Mouse (Mus musculus) urinary bladder, adult 18-20 months (tissue): ENCODE results near the gene Adgre4.
A peak's percentile ranks its signal among the peaks of the same experiment; 100 is the strongest.

Experiments
- DNase-seq, 2 experiments: peaks; one replicate each; pipeline ENCODE4 v3.0.0; 2022; ENCODE audit warnings: low spot score in 2 of 2, mixed read lengths in 2 of 2

The Adgre4 gene

DNA sequence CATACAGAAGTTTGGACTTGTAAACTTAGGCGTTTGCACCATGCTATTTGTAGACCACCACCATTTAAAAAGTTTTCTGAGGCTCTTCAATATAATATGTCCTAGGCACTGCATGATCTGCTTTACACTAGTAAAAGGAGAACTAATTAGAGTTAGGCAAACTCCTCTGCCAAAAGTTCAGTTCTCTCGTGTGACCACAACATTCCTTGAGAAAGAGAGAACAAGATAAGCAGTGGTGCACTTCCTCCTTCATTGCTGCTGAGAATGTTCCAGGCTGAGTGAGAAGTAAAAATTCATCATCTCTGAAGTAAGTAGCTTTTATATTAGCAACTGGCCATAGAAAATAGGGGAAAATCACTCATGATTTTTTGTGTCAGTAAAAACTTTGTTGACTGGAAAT is at the start of gene Adgre4:
TSS of gene Adgre4 (plus strand) at position 199 of the 400 bp plus-strand sequence.
- DNase-seq, result no peak

DNA sequence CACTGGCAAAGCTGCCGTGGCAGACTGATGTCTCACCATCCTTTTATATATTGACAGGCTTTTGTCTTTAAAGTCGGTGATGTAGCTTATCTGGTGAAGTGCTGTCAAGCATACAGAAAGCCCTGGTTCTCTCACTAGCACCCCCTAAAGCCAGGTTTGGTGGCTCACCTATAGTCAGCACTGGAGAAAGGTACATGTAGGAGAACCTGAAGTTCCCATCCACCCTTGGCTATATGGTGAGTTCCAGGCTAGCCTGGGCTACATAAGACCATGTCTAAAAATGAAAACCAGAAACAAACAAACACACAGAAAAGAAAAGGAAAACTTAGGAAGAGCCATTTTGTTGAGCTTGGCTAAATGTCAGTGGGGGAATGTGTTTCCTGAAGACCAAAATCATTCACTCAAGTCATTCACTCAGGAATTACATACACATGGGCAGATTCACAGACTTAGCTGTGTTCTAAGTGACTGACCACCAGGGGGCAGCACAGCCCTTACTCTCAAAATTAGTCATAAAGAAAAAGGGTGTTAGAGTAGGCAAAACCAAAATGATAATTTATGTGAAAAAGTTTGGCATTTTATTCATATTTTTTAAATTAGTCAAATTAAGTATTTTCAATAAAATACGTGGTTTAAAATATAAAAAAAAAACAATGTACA is 47.5 kb upstream of the Adgre4 start:
- peak; percentile 45 to 55 for DNase-seq

DNA sequence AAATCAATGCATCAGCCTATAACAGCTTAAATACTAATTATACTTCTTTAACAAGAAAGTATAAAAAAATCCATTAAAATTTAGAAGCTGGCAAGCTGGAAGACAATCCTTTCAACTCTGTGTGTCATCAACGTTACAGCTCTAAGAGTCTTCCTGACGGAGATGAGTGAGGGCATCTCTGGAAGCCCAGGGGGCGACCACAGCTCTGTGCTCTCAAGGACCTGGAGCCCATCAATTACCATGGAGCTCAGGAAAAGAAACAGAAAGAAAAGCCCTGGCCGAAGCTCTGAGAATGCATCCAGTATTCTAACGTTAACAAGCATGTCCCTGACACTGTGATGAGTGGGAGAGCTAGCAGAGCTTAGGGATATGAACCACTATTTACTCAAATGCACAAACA is 46.9 kb upstream of the Adgre4 start:
- DNase-seq, result no peak

DNA sequence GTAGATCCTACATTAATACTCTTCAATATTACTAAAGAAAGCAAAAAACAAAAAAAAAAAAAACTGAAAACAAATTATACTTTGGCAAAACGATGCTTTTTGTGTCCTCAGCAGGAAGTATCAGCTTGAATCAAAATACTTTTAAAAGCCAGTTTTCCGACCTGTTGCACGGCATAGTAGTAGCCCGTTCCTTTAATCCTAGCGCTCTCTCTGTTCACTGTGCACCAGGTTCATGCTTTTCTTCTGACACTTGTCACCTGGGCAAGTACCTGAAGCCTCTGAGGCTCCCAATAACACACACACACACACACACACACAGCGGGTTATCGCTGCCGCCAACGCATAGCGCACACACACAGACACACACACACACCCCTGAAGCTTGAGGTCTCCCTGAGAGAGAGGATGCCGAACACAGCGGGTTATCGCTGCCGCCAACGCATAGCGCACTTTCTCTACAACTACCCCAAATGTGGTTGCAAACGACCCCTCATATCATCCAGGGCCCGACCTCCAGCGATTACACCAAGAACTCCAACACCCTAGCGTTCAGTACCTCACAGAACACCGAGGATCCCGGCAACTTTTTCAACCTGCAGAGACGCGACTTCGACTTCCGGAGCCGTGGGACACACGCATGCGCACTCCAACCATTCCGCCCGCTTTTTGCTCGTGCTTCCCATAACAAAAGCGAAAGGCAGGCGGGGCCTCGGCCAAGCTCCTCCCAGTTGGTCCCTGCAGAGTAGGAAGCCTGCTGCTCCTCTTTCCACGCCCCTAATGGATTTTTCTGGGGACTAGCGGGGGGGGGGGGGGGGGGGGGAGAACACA is 37.6 kb upstream of the Adgre4 start, which contains the start of gene Pot1b:
TSS of gene Pot1b (minus strand) at position 645 of the 828 bp plus-strand sequence.
- peak; percentile 94 to 96 for DNase-seq

DNA sequence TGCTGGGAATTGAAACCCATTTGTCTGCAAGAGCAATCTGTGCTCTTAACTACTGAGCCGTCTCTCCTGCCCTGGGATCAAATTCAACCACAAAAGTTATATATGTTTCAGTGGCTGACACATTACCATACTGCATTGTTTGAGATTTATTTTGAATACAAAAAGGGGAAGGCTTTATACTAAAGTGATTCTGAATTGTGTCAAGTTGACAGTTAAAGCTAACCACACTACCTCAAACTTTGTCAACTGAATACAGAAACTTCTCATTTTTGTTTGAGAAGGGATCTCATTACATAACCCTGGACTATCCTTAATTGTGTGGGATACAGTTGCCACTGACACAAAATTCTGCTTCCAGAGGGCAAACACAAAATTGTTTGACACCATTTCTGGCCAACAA is 28.5 kb upstream of the Adgre4 start:
- no peak for DNase-seq

DNA sequence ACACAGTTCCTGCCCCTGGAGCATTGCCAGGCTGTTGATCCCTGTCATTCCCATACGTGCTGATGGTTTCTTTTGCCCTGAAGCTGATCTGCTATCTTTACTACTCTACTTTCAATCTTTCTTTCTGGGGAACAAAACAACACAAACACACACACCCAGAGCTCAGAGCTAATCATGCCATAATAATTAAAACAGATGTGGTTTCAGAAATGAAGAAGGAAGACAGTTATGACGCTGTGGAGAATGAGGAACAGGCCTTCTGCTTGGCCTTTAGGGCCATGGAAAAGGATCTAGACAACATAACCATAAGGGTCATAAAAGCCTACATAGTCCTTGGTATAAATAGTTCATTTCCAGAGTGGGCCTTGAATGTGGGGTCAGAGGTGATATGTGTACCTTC is 27.5 kb upstream of the Adgre4 start:
- no peak for DNase-seq

DNA sequence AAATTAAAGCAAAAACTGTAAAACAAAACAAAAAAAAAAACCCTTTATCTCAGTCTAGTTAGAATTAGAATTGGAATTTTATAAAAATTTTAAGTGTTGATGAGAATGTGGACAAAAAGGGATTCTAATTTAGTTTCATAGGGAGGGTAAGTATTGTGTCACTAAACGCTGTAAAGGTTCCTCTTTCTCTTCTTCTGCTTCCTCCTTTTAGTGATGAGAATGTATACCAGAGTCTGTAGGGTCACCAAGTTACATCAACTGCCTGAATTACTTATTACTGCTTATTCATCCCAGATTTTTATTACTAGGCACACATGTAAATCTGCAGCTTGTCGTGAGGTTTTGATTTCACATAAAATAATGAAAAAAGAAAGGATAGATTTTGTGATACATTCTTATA is 23.6 kb upstream of the Adgre4 start:
- DNase-seq, result no peak

DNA sequence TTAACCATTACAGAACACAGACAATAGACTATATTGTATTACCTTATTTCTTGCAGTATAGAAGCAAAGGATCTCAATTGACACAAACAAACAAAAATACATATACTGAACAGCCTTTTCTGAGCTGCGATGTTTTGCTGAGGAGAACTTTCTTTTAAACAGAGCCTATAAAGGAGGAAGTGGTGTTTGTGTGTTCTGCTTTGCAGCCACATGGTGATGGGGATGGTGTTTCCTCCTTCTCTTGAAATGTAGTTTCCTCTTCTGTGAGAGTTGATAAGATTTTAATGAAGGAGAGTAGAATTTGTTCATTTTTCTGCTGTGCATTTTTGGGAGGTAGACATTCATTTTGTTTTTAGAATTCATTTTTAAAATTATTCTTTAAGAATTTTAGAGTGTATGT is 13.1 kb upstream of the Adgre4 start:
- DNase-seq, result no peak

DNA sequence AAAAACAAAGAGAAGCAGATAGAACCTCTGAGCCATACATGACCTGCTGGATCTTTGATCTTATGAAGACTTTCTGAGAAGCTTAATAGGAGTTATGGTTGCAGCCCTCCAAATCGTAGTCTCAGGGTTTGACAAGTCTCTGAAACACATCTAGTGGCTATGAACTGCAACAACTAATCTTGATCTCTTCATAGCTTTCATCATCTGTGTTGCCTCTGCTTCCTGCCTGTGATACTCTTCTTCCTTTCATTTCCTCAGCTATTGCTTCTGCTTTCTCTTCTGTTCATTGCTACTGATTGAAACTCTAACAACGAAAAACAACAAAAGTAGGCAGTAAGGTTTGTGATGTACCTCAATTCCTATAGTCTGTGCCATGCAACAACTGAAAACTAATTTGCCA is 1.4 kb downstream of the Adgre4 start:
- DNase-seq, result no peak

DNA sequence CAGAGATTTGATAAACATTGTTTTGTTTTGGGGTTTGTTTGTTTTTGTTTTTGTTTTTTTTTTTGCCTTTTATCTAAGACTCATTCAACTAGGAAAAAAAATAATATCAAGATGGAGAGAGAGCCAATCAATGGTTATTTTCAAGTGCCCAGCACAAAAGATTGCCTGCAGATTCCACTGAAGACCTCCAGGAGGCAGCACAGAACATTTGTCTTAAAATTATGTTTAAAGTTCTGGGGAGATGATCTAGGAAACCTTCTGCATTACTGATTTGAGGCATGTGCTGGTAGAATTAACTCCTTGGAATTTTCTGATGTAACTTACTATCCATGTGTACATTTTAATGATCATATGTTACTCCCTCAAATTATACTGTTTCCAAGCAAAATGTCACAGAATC is 63.9 kb downstream of the Adgre4 start:
- no peak for DNase-seq

DNA sequence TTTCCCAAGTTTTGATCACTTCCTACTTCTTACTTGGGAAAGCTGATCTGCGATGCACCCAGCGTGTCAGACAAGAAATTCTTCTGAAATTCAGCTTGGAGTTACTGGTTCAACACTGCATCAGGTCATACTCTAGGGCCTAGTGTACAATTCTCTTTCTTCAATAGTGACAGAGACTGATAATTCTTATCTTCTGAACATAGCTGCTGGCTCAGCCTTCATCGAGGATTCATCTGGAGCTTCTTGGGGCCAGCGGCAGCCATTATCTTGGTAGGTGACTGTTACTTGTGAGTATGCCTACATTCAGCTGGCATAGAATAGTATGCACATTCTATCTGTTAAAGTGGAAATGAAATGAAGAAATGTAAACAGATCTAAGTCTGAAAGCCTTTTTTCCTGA is 67.1 kb downstream of the Adgre4 start:
- no peak for DNase-seq

DNA sequence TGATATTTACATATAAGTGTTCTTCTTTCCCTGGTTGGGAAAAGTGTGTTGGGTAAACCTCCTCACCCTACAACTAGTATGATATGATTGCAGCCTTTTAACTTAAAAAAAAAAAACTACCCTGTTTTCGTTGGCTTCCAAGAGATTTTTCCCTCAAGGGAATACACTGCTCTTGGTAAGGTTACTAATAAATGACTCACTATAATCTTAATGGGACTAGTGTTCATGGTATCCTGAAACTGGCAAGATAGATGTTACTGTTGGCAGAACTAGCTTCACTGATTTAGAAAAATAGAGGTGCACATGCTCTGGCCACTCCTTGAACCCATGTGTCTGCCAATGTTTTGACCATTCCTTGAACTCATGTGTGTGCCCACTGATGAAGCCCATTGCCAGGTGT is 71.8 kb downstream of the Adgre4 start:
- no peak for DNase-seq

DNA sequence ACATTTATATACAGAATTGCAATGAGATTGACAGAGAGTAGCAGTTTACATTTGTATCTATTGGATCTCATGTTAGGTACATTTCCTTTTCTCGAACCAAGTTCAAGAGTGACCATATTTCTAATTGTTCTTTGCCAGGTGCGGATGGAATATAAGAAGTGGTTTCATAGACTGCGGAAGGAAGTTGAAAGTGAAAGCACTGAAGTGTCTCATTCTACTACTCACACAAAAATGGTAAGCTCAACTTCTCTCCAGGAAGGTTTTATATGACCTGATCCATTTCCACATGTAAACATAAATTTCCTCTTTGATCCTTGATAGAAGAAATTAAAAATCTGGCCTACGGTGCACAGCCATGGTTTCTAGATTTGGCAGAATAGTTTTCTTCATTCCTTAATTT is 93.3 kb downstream of the Adgre4 start:
- no peak for DNase-seq

DNA sequence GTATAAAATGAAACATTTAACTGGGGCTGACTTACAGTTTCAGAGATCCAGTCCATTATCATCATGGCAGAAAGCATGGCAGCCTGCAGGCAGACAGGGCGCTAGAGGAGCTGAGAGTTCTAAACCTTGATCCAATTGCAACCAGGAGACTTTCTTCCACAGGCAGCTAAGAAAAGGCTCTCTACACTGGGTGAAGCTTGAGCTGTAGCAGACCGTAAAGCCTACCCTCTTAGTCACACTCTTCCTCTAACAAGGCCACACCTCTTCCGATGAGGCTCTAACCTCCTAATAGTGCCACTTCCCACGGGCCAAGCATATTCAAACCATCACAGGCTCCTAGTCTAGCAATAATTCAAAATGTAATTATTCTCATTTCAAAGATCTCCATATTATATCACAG is 127.4 kb downstream of the Adgre4 start:
- no peak for DNase-seq

DNA sequence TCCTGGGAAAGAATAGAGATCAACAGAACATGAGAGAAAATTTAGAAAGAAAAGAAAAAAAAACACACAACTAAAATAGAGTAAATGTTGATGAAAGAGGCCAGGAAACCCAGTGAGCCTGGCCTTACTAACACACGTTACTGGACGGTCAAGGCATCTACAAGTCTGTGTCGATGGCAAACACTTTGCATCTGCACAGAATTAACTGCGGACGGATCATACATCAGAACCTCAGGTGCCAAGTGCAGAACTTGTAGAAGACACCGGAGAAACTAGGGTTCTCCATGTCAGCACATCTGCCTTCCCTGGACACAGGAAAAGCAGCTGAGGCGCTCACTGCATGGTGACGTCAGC is 128.5 kb downstream of the Adgre4 start:
- peak in 1 of 2 experiments; percentile 17 for DNase-seq

DNA sequence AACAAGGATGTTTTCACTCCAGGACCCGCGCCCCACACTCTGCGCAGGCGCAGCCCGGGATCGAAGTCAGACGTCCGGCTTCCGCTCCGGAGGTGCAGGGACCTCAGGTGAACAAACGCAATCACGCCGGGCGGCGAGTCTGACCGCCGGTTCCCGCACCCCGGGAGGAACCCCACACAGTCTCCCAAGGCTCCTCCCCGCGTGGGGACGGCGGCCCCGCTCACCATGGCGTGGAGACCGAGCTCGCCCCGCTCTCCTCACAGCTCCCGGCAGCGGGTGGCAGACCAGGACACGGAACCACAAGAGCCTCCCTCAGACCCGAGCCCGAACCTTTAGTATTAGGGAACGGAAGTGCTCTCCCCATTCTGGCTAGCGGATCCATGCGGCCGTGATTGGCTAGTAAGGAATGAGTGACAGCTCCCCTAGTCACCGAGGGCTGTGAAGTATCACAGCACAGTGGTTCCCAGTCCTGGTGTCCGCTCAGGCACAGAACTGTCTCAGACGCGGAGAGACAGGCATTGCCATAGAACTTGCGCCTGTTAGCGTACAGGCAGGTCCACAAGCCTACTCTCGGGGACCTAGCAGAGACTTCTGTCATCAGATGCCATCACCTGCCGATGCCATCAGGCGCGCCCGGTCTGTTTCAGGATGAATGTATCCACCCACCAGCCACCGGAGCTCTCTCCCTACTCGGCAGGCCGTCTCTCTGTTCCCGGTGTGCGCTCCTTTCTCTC is 129.0 kb downstream of the Adgre4 start, which contains the start of gene Zfp119a:
TSS of gene Zfp119a (minus strand) at position 295 of the 734 bp plus-strand sequence.
- DNase-seq, result peak; percentile 67 to 79

DNA sequence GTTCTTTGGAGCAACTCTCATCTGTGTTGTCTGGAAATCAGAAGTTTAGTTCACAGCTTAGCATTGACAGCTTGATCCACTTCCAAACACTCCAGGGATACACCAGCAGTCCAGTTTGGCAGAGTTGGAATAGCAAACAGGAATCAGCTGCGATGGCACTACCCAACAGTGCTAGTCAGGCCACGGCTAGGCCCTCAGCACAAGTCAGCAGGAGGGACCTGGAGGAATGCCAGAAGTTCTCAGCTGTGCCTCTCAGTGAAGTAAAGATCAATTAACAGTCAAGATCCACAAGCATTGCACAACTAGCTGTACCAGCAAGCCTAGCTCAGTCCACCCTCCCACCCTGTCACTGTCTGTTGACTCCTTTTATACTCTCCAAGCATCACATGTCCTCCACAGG is 133.8 kb downstream of the Adgre4 start:
- no peak for DNase-seq

DNA sequence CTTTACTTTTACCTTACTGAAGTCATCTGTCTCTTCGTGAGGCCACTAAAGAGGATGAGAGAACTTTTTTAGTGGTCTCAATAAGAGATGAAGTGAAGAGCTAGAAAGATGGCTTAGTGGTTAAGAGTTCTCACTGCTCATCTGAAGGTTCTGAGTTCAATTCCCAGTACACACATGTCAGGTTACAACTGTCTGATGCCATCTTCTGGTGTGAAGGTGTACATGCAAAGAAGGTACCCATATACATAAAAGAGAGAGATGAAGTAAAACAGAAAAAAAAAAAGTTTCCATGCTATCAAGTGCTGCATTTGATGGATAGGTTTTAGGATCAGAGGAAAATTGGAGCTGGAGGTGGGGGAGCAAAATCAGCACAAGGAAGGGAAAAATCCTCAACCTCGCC is 135.1 kb downstream of the Adgre4 start:
- no peak for DNase-seq

DNA sequence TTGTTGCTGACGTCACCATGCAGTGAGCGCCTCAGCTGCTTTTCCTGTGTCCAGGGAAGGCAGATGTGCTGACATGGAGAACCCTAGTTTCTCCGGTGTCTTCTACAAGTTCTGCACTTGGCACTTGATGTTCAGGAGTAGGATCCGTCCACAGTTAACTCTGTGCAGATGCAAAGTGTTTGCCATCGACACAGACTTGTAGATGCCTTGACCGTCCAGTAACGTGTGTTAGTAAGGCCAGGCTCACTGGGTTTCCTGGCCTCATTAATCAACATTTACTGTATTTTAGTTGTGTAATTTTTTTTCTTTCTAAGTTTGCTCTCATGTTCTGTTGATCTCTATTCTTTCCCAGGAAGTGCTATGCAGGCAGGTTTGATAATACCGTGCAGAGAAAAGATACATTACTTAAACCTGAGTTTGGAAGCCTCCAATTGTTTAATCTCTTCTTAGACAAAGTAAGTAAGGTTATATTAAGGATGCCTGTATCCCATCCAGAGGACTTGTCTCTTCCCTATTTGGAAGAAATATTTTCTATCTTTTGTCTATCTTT is 142.7 kb downstream of the Adgre4 start:
- DNase-seq, result peak in 1 of 2 experiments; percentile 31

DNA sequence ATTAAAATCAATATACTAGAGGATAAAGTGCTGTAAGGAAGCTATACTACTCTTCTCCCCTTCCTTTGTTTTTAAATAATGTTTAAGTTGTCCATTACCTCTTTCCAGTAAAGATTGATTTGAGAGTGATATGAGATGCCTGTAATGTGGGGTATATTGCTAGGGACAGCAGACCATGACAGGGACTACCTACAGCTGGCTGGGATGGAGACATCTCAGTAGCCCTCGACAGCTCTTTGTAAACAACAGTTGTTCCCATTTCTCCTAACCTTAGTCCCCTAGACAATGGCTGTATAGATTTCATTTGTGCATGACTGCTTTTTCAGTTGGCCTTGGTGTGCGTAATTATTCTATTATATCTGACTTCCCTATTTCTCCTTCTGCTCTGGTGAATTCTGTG is 153.3 kb downstream of the Adgre4 start:
- no peak for DNase-seq
